Mouse (Mus musculus): ENCODE data around the gene Pdzrn4. TPM values are rescaled to one million over a fixed set of nuclear protein-coding genes. Genes with fewer than 3 reads are reported as not detected.
A peak's percentile ranks its signal among the peaks of the same experiment; 100 is the strongest.

Gene Pdzrn4
- total RNA-seq, 2 experiments from 2014 or later: 1.8 to 2.9 TPM

DNA sequence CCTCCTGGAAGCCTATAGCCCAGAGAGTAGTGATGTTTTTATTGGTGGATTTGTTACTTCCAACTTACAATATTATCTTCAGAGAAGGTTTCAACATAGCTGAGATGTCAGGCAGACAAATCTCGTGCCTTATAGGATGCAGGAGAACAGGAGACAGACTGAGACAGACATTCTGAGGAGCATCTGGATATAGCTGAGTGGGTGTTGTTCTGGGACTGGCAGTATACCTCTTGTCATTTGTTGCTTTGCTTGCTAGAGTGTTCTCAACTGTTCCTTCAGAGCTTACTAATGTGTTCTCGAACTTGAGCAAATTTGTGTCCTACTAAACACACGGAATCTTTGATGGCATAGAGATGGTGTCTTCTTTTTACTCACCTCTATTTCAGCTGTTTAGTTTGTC lies 94.7 kb downstream of the Pdzrn4 start:
- intact Hi-C loops (cut with DNase I): no loop called here

DNA sequence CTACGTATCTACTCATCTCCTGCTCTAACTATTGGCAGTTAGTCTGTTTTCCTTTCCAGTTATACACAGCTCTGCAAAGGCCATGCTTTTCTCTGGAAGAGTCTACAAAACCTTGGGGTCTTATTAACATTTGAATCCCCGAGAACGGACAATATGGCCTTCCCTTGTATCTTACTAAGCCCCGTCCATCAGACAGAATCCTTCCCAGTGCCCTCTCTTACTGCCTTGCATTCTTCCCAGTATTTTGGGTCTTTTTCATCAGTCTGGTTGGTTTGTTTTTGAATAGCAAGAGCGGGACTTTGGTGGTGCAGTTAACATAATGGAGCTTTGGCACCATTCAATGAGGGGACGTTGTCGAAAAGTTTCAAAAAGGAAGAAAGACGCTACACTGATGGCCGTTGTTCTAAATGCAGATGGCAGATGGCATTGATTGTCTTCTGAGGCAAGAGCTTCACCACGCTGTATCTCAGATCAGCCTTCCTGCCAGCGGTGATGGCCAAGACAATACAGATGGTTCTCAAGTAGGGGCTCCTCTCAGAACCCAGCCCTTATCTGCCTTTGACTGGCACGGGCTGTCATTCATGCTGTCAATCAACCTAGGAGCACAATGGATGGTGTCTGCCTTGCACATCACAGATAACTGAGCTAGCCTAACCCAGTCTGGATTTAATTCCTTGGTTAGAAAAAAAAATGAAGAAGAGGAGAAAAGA lies 98.9 kb downstream of the Pdzrn4 start:
- intact Hi-C loops (cut with DNase I): no loop called here
- DNase-seq: no peak

More for the DNA sequence above, 94.7 kb downstream of the Pdzrn4 start:
- no peak for DNase-seq

DNA sequence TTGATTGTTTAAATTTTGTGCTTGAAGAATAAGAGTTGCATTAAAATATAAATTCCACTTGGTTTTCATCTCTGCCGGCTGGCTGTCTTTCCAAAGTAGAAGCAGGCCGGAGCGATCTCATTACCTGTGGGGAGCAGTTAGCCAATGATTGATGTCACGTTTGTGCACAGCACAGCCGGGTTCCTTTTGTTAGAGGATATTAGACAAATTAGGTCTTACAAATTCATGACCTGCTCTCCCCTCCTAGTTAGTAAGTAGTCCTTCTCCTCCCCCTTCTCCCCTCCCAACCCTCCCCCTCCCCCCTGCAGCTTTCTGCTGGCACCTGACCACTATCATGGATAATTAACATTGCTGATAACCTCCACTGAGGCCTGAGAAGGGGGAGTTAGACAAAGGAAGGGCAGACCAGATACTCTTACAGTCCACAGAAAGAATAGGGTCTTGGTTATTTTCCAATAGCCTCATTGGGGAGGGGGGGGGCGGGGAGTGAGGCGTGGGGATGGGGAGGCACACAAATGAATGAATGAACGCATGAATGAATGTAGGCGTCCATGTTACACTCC lies 103.7 kb downstream of the Pdzrn4 start:
- intact Hi-C loops (cut with DNase I): no loop called here
- DNase-seq: no peak

DNA sequence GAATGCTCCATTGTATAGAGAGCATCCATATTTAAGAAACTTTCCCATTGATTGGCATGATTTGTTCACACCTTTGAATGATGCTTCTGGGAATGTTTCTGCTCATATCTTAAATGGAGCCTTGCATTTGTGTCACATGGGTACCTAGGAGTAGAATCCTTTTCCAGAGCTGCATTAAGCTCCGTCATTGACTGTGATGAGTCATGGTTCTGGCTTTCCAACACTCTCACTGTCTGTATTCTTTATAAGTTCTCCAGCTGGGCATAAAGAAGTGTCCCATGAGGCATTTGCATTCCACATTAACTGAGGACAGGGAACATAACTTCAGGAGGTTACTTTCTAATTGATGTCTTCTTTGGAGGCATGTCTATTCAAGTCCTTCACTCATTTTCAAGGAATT lies 106.1 kb downstream of the Pdzrn4 start:
- no peak for DNase-seq
- intact Hi-C loops (cut with DNase I): no loop called here

DNA sequence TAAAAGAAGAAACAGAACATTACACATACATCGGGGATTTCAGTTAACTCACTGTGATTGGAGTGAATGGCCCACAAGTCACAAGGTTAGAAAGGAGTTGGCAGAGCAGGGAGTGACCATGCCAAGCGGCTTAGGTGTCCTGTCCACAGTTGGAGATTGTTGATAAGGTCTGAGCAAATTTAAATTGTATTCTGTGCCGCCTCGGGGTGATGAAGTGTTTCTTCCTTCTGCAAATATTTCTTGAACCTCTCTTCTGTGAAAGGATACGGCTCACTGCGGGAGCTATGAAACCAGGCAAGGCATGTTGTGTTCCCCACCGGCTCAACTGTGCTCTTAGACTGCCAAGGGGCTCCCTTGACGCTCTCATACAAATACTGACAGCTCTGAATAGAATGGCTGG lies 112.7 kb downstream of the Pdzrn4 start:
- intact Hi-C loops (cut with DNase I): no loop called here
- peak; percentile 3 to 37 for DNase-seq

DNA sequence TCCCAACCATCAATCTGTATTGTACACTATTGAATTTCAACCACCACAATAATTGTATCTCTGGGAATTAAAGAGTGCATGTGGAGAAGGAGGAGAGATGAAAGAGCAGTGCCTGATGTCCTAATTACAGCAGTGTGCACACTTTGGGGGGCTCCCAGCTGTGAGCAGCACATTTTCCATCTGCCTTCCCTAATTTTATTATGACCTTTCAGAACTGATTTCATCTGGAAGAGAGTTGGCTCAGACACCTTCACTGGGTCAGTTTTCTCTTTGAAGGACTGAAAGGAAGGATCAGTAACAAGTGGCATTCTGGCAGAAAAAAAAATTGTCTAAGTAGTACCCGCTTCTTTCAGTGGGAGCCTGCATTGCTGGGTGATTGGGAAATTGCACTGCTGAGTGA lies 119.0 kb downstream of the Pdzrn4 start:
- no peak for DNase-seq
- intact Hi-C loops (cut with DNase I): no loop called here

DNA sequence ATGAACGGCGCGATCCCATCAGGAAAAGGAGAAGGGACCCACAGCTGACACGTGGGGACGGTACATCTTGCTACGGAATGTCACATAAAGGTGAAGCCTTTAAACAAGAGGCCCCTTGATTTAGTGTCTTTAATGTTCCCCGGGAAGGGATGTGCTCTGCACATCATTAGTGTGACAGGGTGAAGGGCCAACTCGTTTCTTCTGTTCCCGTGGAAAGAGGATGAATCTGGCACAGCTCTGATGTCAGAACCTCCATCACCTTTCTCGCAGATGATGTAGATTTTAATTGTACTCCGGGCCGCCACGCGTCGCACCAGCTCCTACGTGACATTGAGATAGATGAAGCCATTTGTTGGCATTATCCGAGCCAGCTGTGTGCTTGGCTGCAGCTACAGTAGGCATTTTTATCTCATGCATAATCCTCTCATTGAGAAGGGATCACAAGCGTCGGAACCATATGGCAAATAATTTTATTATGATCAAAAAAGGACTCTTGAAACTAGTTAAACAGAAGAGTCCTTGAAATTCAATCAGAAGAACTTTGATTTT lies 124.1 kb downstream of the Pdzrn4 start:
- no peak for DNase-seq
- intact Hi-C loops (cut with DNase I): no loop called here

DNA sequence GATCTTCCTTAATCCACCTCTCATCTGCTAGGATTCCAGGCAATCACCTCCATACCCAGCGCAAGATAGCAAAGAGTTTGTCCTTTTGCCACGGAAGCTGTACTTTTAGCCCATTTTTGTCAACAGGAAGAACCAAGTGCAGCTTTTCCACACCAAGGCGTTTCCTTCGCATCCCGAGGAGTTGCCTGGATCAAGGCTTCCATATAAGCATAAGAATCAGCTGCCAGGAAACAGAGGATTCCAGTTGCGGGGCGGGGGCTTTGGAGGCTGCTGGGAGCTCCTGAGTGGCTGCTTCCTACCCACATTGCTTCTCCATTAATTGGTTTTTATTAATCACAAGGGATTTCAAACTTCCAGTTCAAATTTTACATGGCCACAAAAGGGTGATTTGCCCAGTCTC lies 125.0 kb downstream of the Pdzrn4 start:
- intact Hi-C loops (cut with DNase I): no loop called here
- DNase-seq: no peak

DNA sequence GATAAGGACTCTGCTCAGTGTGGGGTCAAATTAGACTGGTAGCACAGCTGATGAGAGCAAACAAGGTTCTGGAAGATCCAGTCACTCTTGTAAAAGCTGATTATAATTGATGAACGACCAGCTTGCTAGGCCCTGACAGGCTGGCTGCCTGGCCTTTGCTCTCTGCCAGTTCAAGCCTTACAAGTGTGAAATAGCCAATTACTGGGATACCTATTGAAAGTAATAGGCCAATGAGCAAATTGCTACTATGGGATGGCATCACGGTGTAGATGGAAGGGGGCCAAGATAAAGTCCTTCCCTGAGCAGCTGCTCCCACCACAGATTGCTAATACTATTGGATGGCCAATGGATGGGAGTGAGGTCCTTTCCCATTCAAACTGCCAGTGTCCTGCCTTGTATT lies 128.2 kb downstream of the Pdzrn4 start:
- intact Hi-C loops (cut with DNase I): no loop called here
- DNase-seq: no peak

DNA sequence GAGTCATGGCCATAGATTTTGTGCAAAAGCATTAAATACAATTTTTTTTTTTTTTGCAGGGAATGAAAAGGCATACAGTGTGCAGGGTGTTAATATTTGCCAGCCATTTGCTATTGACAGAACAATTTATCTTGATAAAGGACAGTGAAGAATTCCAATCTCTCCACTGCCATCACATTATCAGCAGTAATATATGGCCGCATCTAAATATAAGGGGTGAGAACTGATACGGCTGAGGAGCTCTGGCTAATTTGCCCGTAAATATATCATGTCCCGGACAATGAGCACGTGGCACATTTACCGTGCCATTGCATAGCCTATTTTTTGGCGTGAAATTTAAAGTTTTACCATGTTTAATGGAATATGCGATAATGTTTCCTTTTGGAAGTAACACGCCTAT lies 128.7 kb downstream of the Pdzrn4 start:
- no peak for DNase-seq
- intact Hi-C loops (cut with DNase I): no loop called here

DNA sequence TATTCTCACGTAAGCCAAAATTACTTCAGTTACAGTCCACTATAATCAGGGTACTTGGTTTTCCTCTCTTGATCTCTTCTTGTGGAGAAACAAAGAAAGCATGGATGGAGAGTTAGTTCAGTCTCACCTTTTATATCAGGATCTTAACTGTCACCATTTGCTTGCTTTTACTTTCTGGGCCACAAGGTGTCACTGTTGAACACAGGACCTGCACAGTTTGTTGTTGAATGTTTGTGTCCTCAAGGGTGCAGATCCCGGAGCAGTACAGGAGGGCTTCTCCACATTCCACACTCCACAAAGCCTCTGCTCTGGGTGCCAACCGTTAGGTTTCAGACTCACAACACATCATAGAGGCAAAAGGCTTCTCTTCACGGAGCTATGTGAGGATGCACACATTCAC lies 130.1 kb downstream of the Pdzrn4 start:
- peak in 1 of 2 experiments; percentile 32 for DNase-seq
- intact Hi-C loops (cut with DNase I): loop anchor here (2.0 kb wide), 1 partner anchor 690 kb away; no protein-coding TSS in a partner anchor

DNA sequence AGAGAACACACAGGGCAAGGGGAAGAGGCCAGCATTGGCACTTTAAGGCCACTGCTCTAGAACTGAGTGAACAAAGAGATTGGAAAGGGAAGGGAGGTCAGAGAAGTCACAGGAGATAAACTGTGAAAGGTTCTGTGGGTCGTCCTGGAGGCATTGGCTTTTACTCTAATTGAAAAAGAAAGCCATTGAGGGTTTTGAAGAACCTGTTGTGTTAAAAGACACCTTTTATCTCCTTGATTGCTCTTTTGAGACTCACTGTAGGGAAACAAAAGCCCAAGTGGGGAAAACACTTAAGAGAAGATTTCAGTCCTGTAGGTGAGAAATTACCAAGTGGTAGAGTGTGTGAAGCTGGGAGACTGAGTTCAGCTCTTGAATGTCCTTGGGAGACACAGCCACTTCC lies 146.6 kb downstream of the Pdzrn4 start:
- DNase-seq: no peak
- intact Hi-C loops (cut with DNase I): no loop called here

DNA sequence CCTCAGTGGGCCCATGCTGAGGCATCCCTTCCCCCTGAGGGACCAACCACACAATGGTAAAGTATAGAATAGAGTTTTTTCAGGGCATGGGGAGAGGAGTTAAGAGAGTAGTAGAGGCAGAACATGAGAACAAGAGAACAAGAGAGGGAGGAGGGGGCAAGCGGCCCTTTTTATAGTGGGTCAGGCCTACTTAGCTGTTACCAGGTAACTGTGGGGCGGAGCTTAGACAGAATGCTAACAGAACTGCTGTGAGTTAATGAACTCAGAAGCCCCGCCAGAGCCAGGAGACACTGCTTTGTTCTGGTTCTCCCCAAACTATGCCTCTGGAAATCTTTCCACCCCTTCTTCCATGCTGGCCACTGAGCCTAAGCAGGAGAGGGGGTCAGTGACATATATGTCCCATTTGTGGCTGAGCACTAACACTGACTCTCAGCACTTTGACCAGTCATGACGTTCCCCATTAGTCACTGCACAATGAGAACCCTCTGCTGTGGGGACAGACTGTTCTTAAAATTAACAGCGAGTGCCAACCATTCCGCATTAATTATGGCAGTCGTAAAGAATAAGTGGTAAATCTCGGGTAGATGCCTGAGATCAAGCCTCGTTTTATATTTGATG lies 150.7 kb downstream of the Pdzrn4 start:
- DNase-seq: no peak

DNA sequence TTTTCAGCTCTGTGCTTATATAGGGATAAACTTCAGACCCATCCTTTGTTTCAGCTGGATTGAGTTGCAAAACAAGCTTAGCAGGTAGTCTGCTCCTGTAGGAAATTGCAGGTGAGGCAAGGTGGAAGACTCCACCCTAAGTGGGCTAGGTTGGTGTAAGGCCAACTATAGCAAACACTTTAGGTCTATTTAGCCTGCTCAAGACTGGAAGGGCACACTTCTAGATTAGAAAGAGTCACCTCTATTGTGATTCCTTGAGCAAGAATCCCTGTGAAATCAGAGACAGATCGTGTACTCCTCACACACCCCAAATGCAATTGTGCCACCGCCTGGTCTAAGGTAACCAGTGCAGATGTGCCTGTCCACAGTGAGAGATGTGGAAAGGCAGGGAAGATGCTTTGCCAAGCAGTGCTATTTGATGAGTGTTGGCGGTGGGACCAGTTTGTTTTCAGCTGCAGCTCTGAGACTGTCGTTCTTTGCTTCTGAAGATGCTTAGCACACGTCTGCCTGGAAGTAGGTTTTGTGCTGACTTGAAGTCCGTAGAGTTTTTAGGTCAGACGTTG lies 158.4 kb downstream of the Pdzrn4 start:
- intact Hi-C loops (cut with DNase I): no loop called here
- DNase-seq: no peak

More for the DNA sequence above, 150.7 kb downstream of the Pdzrn4 start:
- intact Hi-C loops (cut with DNase I): no loop called here

DNA sequence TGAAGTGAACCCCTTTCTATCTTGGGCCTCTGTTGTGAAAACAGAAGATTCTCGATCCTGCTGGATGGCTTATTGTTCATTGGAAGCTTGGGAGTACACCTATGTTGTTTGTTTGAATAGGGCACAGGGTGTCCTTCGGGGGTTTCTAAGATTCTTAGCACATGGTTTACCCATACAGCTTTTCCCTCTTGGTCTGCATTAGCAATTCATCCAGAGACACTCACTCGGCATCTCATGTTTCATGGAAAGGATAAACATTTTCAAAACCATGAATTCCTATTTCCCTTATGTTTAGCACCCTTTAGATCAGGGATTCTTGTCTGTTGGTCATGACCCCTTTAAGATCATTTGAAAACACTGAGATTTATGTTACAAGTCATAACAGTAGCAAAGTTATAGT lies 159.0 kb downstream of the Pdzrn4 start:
- intact Hi-C loops (cut with DNase I): no loop called here
- DNase-seq: no peak

DNA sequence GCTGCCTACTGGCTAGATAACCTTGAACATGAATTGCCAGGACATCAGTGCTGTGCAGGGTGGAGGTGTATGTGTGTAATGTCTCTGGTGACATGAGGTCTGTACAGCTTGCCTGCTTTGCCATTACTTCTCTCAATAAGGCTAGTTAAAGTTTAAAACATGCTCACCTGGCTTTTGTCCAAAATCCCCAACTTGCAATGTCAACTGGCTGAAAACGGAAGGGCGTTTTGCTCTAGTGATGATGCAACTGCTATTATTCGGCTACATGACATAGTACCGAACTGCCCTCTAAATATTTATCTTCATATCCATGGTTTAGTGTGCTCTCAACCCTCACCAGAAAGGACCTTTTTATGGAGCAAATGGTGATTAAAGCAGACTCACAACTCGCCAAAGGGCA lies 161.9 kb downstream of the Pdzrn4 start:
- intact Hi-C loops (cut with DNase I): no loop called here
- DNase-seq: no peak

DNA sequence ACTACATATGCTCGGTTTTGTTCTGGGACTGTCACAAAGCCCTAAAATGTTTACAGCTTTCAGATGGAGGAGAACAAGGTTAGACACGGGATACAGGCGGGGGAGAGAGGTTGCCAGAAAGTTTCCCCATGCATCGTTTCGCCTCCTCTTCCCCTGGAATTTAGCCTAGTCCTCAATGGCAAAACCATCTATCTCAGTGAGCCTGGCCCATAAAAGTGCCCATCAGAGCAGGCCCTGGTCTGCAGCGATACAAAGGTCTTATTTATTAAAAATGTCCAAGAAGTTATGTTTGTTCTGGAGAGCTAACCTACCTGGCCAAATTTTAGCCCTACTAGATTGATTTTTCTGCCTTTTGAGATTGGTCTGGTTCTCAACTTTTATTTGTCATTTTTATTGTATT lies 165.5 kb downstream of the Pdzrn4 start:
- no peak for DNase-seq
- intact Hi-C loops (cut with DNase I): no loop called here

DNA sequence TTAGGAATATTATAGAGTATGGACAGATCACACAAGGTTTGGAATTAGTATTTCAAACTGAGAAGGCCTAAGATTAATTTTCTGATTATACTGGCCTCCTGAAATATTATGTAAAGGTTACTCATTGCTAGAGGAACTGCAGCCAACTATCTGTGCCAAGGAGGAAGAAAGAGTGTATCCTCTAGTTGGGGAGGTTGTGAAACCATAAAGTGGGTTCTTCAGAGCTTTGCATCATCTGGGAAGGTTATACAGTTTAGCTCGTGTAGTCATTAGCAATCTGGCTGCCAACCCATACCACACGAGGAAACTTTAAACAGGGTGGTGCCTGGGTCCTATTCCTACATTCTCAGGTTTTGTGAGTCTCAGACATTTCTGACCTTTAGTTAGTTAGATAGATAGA lies 166.9 kb downstream of the Pdzrn4 start:
- intact Hi-C loops (cut with DNase I): no loop called here
- DNase-seq: no peak

DNA sequence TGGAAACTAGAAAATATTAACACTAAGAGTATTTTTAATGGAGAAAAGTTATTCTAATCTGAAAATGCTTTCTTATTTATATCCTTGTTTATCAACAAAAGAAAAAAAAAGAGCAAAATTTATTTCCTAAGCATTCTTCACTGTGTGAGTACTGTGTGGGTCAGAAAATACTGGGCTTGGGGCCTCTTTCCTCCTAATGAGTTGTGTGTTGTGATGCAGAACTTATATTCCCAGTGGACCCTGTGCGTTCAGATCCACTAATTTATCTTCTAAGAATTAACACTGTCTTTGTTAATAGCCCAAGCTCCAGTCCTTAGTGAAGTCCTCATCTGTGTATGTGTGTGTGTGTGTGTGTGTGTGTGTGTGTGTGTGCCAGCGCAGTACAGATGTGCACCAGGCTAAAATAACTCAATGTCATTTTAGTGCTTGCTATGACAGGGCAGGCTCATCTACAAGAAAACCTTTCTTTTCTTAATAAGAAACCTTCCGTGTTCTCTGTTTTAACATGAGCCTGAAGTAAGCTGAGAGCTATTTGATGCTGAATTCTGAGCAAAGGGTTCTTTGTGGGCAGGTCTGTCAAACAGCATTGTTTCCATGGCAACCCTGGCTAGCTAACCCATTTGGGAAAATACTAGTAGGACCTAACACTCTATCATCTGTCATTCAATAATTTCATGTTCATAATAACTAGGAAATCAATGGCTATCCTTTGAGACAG lies 174.0 kb downstream of the Pdzrn4 start:
- DNase-seq: no peak
- intact Hi-C loops (cut with DNase I): no loop called here

DNA sequence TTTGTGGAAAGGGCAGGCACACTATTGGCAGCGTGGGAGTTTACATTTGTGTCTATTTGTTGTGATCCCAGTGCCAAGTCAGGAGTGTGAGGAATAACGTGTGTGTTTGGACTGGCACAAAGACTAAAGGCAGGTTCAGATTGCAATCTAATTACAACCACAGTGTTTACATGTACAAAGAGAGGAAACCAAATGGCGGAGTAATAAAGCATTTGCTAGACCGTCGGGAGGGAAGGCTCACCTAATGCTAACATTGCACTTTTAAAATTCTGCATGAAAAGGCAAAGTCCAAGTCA lies 174.5 kb downstream of the Pdzrn4 start:
- intact Hi-C loops (cut with DNase I): no loop called here
- DNase-seq: no peak

DNA sequence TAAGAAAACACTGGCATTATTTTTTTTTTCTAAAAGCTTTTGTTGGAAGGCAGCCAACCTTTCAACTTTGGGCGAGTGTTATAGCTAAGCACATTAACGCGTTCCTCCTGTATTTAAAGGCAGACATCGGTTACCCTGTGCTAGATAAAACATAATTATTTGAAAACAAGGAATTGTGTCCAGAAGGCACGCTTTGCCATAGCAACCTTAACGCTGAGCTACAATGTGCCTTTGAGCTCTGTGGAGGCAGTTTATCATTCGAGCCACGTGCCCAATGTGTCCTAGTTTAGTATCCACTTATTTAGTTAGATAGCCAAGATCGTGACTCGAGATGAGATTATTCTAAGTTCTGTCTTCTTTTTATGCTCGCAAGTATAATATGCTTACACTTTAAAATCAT lies 180.8 kb downstream of the Pdzrn4 start:
- intact Hi-C loops (cut with DNase I): no loop called here
- DNase-seq: no peak

Data from heart, postnatal 14 days (tissue).